Mouse (Mus musculus) lung, embryonic 16.5 days (tissue): ENCODE data around the gene Selenoo. TPM values are rescaled to one million over a fixed set of nuclear protein-coding genes. Genes with fewer than 3 reads are reported as not detected.

ENCODE experiments used
- ATAC-seq: fragments of 200-750 bp; cut with Nextera tagmentation; 2 replicates; pipeline ENCODE4 v1.8.0; 2017; ENCODE audit warnings: low read depth, mild to moderate bottlenecking, moderate library complexity
- H3K27ac ChIP-seq: fragments of 300-500 bp; sonication (generic); 2 replicates; pipeline ENCODE4 v1.5.1; 2014; ENCODE audit warnings: mild to moderate bottlenecking, control low read depth, low read length
- H3K27me3 ChIP-seq: fragments of 300-500 bp; sonication (generic); 2 replicates; pipeline ENCODE4 v1.6.1; 2014; ENCODE audit warnings: low read depth, low read length, mixed read lengths; ENCODE audit not compliant: control insufficient read depth, insufficient read depth
- H3K36me3 ChIP-seq: fragments of 300-500 bp; sonication (generic); 2 replicates; pipeline ENCODE4 v1.6.1; 2014; ENCODE audit warnings: low read length; ENCODE audit not compliant: control insufficient read depth, insufficient read depth
- H3K4me1 ChIP-seq: fragments of 300-500 bp; sonication (generic); replicated peaks from 2 replicates; pipeline ENCODE4 v1.6.1; 2014; ENCODE audit warnings: low read length, mixed read lengths; ENCODE audit not compliant: control insufficient read depth, insufficient read depth
- H3K4me2 ChIP-seq: fragments of 300-500 bp; sonication (generic); 2 replicates; pipeline ENCODE4 v1.6.1; 2014; ENCODE audit warnings: low read depth, low read length, control low read depth
- H3K4me3 ChIP-seq: fragments of 300-500 bp; sonication (generic); 2 replicates; pipeline ENCODE4 v1.5.1; 2014; ENCODE audit warnings: mild to moderate bottlenecking, low read length, control low read depth
- H3K9ac ChIP-seq: fragments of 300-500 bp; sonication (generic); 2 replicates; pipeline ENCODE4 v1.6.1; 2014; ENCODE audit warnings: low read length, control low read depth
- H3K9me3 ChIP-seq: fragments of 300-500 bp; sonication (generic); 2 replicates; pipeline ENCODE4 v1.6.1; 2016; ENCODE audit warnings: low read length; ENCODE audit not compliant: control insufficient read depth
- WGBS: fragments of 180-500 bp; shearing (Covaris S2); extraction: QIAGEN DNeasy Blood & Tissue Kit; methylation state at CpG from one replicate; pipeline ENCODE4 v1.1.7; 2014; 5-methylcytosine and 5-hydroxymethylcytosine counted together
- polyA plus RNA-seq: library from polyadenylated mRNA; unstranded; fragments of >200 nt; fragmentation: Nextera tagmentation; extraction: Ambion mirVana; gene quantifications from 2 replicates; pipeline ENCODE4 v1.2.1, GENCODE M21; 2015

The Selenoo gene
- polyA plus RNA-seq, 1 experiment from 2014 or later, result 16.4 TPM

- Histone ChIP-seq H3K9me3 (no peaks in the 10 kb centered on the region), H3K9ac (no peak overlapping the region), H3K4me1 (peaks cover 13% of the 10 kb centered on the region), H3K27ac (no peak overlapping the region), H3K4me2 (no peak overlapping the region), H3K27me3 (no peaks in the 10 kb centered on the region), H3K36me3 (peaks cover 35% of the 10 kb centered on the region), H3K4me3 (no peak overlapping the region)
- no peak for ATAC-seq
- WGBS, result 84% methylated on average over 4 of the region's 4 CpGs
These were observed 1.8 kb downstream of the Selenoo start for GRCm38 (mm10) chr15:89090662-89091061.

DNA sequence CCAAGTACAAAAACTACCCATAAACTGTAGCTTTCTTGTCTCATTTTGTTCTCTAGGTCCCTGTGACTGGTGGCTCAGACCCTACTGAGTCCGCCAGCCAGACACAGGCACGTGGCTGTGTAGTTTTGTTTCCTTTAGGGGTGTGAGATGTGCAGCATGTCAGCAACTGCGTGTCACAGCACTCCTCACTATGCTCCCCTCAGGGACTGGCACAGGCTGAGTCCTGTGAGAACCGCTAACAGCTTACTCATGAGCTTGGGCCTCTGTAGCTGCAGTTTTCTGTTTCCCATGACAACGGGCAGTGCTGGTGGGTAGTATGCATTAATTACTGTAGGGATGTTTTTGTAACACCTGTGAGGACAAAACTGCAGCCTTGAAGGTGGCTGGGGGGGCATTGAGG is 3.3 kb downstream of the Selenoo start:
- Histone ChIP-seq H3K9me3 (no peaks in the 10 kb centered on the region), H3K36me3 (peaks cover 37% of the 10 kb centered on the region), H3K4me1 (peaks cover 13% of the 10 kb centered on the region), H3K27me3 (no peaks in the 10 kb centered on the region), H3K4me2 (no peak overlapping the region), H3K4me3 (no peak overlapping the region), H3K27ac (no peak overlapping the region), H3K9ac (no peak overlapping the region)
- WGBS, result 73% methylated on average over 5 of the region's 5 CpGs
- no peak for ATAC-seq

- 87% methylated on average over 5 of the region's 5 CpGs for WGBS
- no peak overlapping the region for H3K27ac ChIP-seq
- no peak overlapping the region for H3K9ac ChIP-seq
- H3K4me1 ChIP-seq, result no peaks in the 10 kb centered on the region
- no peaks in the 10 kb centered on the region for H3K27me3 ChIP-seq
- no peaks in the 10 kb centered on the region for H3K9me3 ChIP-seq
- no peak for ATAC-seq
- H3K4me2 ChIP-seq, result no peak overlapping the region
- H3K4me3 ChIP-seq, result no peak overlapping the region
- peaks cover 68% of the 10 kb centered on the region for H3K36me3 ChIP-seq
These were observed 8.6 kb downstream of the Selenoo start for GRCm38 (mm10) chr15:89097450-89097849.

GRCm38 (mm10) chr15:89098616-89099015 is 9.7 kb downstream of the Selenoo start:
- Histone ChIP-seq H3K36me3 (peaks cover 62% of the 10 kb centered on the region), H3K4me3 (no peak overlapping the region), H3K9ac (no peak overlapping the region), H3K27ac (no peak overlapping the region), H3K4me1 (no peaks in the 10 kb centered on the region), H3K9me3 (no peaks in the 10 kb centered on the region), H3K27me3 (no peaks in the 10 kb centered on the region), H3K4me2 (no peak overlapping the region)
- WGBS, result 94% methylated on average over 7 of the region's 7 CpGs
- ATAC-seq, result no peak

- H3K4me2 ChIP-seq, result no peak overlapping the region
- H3K4me1 ChIP-seq, result no peaks in the 10 kb centered on the region
- ATAC-seq, result peak; percentile 31; the same call in 1 of the 2 replicates
- H3K4me3 ChIP-seq, result no peak overlapping the region
- no peak overlapping the region for H3K27ac ChIP-seq
- no peaks in the 10 kb centered on the region for H3K9me3 ChIP-seq
- peaks cover 57% of the 10 kb centered on the region for H3K36me3 ChIP-seq
- H3K27me3 ChIP-seq, result no peaks in the 10 kb centered on the region
- no peak overlapping the region for H3K9ac ChIP-seq
- WGBS, result 88% methylated on average over 12 of the region's 12 CpGs
These were observed 11.9 kb downstream of the Selenoo start for GRCm38 (mm10) chr15:89100823-89101222.

DNA sequence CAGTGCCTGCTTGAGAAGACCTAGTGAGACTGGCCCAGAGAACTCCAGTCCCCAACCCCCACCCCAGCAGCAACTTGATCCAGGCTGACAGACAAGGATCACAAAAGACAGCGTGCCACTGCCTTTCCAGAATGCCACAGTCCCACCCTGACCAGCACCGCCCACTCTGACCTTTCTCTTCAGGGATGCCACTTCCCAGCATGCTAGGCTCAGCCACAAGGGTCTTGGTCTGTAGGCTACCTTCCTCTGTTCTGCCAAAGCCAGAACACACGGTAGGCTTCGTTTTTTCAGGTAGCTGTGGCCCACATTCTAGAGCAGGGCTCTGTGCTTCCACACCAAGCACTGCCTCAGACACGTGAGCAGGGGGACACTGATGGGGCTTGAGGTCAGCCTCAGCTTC is 13.8 kb downstream of the Selenoo start:
- Histone ChIP-seq H3K4me3 (no peak overlapping the region), H3K27ac (no peak overlapping the region), H3K9ac (no peak overlapping the region), H3K4me1 (no peaks in the 10 kb centered on the region), H3K36me3 (peaks cover 54% of the 10 kb centered on the region), H3K9me3 (no peaks in the 10 kb centered on the region), H3K27me3 (no peaks in the 10 kb centered on the region), H3K4me2 (no peak overlapping the region)
- ATAC-seq, result no peak
- 68% methylated on average over 5 of the region's 5 CpGs for WGBS

- Histone ChIP-seq H3K4me1 (no peaks in the 10 kb centered on the region), H3K4me2 (no peak overlapping the region), H3K9ac (no peak overlapping the region), H3K4me3 (no peak overlapping the region), H3K27ac (no peak overlapping the region), H3K9me3 (no peaks in the 10 kb centered on the region), H3K27me3 (no peaks in the 10 kb centered on the region), H3K36me3 (peaks cover 57% of the 10 kb centered on the region)
- WGBS, result 87% methylated on average over 10 of the region's 10 CpGs
- no peak for ATAC-seq
These were observed 15.0 kb downstream of the Selenoo start for GRCm38 (mm10) chr15:89103921-89104320.

GRCm38 (mm10) chr15:89104425-89104824 is 15.5 kb downstream of the Selenoo start:
- ATAC-seq, result no peak
- Histone ChIP-seq H3K9me3 (no peaks in the 10 kb centered on the region), H3K36me3 (peaks cover 55% of the 10 kb centered on the region), H3K4me3 (no peak overlapping the region), H3K27ac (no peak overlapping the region), H3K9ac (no peak overlapping the region), H3K4me2 (no peak overlapping the region), H3K27me3 (no peaks in the 10 kb centered on the region), H3K4me1 (no peaks in the 10 kb centered on the region)
- WGBS, result 93% methylated on average over 8 of the region's 8 CpGs

DNA sequence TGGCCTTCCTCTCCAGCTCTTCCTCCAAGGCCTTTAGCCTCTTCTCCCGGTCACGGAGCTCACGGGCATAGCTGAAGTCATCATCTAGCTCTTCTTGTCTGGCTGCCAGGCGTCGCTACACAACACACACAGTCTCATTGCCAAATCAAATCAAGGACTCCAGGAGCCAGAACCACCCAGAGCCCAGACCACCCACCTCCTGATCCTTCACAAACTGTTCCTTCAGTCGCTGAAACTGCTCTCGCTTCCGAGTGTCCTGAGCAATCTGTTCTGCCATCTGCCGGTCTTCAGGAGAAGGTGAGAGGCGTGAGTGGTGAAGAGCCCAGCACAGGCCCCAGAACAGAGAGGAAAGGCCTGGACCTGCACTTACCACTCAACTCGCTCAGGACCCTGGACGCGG is 17.2 kb downstream of the Selenoo start:
- Histone ChIP-seq H3K36me3 (peaks cover 57% of the 10 kb centered on the region), H3K4me2 (no peak overlapping the region), H3K4me3 (no peak overlapping the region), H3K4me1 (no peaks in the 10 kb centered on the region), H3K27me3 (no peaks in the 10 kb centered on the region), H3K9me3 (no peaks in the 10 kb centered on the region), H3K27ac (no peak overlapping the region), H3K9ac (no peak overlapping the region)
- 88% methylated on average over 13 of the region's 13 CpGs for WGBS
- no peak for ATAC-seq

- Histone ChIP-seq H3K4me2 (no peak overlapping the region), H3K9me3 (no peaks in the 10 kb centered on the region), H3K27me3 (no peaks in the 10 kb centered on the region), H3K4me1 (no peaks in the 10 kb centered on the region), H3K9ac (no peak overlapping the region), H3K27ac (no peak overlapping the region), H3K36me3 (peaks cover 59% of the 10 kb centered on the region), H3K4me3 (no peak overlapping the region)
- ATAC-seq, result no peak
- 93% methylated on average over 1 of the region's 1 CpGs for WGBS
These were observed 18.1 kb downstream of the Selenoo start for GRCm38 (mm10) chr15:89106976-89107375.
